Mouse (Mus musculus): ENCODE data around the gene Pdgfc.

DNA sequence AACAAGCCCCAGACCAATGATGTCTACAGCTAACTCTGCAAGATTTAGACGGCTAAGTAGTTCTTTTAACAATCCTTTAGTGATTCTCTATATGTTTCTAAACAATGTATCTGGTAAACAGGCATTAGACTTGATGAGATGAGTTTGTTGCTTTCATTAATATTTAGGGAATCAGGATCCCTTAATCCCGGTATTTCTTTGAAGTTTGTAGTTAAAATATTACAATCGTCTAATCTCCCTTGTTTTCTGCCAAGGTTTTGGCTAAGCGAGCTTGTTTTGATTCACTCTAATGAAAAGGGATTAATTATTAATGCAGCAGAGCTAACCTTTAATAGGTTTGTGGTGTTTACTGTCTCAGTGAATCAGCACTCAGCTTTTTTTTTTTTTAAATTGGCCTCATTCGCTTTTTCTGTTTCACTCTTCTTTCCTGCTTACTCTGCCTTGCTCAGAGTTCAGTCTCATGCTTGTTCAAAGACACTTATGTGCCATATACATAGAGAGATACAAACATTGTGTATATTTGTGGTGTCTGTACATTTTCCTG lies 66.7 kb downstream of the Pdgfc start:
- TF ChIP-seq CTCF (IDR thresholded peaks at IDR 0.05; ENCODE audit: insufficient read depth, low read length) (no peak), POLR2A (IDR thresholded peaks at IDR 0.05; ENCODE audit: borderline replicate concordance, extremely low read depth, low read depth, low read length) (no peak)

Measured in lung, adult 2 months (tissue).